Mouse (Mus musculus): Measurements from ENCODE around the gene Sfrp2.
A peak's percentile ranks its signal among the peaks of the same experiment; 100 is the strongest.

The Sfrp2 gene

DNA sequence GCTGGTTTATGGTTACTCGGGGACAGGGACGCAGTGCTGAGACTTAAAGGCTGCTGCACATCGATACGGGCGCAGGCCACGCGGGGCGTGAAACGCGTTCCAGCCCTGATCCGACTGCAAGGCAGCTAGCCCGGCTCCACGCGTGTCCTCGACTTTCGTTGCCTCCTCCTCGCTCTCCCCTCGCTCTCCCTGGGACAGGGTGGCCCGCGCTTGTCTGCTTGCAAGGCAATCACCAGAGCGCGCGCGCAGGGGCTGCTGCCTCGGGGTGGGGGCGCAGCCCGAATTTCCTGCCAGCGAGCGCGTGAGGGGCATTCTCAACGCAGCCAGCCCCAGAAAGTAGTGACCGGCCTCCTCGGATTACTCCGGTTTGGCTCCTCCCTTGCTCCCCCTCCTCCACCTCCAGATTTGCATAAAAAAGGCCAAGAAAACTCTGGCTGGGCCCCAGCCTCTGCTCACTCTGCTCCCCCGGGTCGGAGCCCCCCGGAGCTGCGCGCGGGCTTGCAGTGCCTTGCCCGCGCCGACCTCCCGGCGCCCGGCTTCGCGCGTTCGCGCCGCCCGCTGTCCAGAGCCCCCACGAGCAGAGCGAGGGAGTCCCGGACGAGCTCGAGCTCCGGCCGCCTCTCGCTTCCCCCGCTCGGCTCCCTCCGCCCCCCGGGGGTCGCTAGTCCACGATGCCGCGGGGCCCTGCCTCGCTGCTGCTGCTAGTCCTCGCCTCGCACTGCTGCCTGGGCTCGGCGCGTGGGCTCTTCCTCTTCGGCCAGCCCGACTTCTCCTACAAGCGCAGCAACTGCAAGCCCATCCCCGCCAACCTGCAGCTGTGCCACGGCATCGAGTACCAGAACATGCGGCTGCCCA, at the start of gene Sfrp2:
TSS of gene Sfrp2 (plus strand) at position 451 of the 855 bp plus-strand sequence.
- peak; percentile 24 to 61 for DNase-seq (ENCODE audit: low spot score in 2 of 2)

DNA sequence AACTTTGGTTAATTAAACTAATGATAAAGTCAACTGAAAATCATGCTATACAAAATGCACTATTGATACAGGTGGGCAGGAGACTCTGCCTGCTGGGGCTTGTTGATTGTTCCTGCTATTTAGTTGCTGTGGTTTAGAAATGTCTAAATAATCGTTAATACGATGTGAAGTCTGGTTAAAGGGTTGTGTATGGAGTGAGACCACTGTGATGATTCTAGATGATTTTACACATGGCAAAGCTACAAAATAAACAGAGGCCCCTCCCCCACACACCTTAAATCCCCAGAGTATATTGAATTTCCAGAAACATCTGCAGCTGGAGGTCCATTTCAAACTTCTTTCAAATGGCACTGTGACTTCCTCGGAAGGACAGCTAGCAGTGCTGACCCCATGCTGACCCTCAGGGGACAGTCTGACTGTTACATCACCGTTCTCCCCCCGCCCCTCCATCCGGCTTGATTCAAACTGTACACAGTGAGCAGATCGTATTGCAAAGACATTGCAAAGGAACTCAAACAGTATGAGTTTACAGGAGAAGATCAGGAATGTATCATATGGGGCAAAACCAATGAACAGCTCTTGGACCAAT, 48.4 kb upstream of the Sfrp2 start:
- DNase-seq (ENCODE audit: low spot score in 2 of 2) = no peak

DNA sequence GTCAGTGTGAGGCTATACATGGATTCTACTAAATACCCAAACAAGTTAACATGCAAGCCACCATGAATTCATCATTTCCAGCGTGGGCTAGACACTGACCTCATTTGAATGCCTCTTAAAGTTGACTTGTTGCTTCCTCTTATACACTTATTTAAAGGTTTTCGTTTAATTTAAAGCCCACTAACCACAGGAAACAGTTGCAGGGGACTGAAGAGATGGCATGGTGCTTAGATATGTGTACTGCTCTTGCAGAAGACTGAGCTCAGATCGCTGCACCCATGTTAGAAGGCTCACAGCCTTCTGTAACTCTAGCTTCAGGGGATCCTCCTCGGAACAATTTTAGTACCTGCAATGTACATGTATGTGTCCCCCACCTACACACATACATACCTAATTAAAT, 47.5 kb upstream of the Sfrp2 start:
- no peak for DNase-seq (ENCODE audit: low spot score in 2 of 2)

DNA sequence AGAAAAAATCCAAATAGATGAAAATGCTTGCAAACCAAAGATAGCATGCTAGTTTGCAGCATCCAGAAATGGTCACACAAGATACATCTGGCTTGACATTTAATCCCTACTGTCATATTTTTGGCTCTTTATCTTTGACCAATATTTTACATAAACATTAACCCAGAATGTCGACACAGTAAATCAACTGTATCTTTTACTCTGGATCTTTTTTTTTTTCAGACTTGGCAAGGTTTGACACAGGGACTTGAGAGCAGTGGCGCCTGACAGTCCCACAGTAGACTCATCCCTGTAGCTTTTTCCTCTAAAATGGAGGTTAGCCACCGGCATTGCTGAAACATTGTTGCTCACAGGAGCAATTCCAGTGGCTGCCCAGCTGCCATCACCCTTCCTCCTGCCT, 37.9 kb upstream of the Sfrp2 start:
- no peak for DNase-seq (ENCODE audit: low spot score in 2 of 2)

DNA sequence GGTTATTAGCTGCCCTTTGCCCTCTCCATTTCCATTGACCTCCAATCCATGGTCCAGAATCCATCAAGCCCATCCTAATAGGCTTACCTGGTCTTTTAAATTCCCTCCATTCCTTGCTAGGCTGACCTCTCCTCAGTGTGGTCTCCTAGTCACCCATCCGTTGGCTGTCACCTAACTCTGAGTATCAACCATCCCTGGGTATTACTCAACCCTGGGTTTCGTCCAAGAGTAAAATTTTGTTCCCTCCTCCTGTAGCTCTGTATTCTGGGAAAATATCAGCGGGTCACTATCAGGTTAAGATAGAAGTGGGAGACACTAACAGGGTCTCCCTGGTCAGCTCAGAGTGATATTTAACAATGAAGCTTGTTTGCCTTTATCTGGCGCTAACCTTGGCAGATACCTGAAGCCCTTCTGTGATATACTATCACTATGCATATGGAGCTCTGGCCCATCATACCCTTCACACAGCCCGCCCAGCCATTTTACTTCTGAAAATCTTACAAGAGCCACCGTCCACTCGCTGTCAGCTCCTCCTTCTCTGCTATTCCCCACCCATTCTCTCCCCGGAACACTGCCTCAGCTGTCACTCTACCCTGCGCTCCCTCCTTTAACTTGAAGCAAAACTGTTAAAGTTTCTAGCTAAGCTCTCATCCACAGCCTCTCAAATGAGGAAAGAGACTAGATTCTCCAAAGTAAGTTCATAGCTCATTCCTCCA, 37.3 kb upstream of the Sfrp2 start:
- no peak for DNase-seq (ENCODE audit: low spot score in 2 of 2)

DNA sequence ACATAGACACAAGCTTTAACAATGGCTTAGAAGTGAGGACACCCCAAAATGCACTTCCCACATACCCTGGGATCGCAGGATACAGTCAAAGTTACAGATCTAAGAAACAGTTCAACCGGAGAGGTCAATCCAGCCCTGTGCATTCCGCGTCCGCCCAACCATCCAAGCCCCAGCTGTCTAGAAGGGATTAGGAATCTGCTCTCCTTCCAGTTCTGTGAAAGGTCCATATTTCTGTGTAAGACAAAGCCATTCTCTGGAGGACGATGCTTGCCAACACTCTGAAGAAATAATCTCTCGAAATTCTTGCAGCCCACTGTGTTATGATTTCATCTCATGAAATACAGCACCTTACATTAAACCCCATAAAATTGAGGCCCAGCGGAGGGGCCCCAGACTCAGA, 32.1 kb upstream of the Sfrp2 start:
- no peak for DNase-seq (ENCODE audit: low spot score in 2 of 2)

DNA sequence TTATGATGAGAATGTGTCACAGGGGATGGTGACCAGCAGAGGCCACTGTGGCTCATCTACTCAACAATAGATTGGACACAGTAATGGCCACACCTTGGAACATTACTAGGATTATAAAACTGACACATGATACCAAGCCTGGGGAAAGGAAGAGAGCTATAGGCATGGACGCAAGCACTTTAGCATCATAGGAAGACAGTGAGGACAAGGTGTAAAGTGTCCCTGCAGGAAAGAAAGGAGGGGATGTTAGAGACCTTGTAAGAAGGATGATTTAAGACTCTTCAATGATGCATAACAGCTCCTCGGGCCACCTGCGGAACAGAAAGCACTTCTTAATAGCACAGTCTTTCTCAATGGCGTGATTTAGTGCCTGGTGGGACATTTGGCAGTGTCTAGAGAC, 29.1 kb upstream of the Sfrp2 start:
- no peak for DNase-seq (ENCODE audit: low spot score in 2 of 2)

DNA sequence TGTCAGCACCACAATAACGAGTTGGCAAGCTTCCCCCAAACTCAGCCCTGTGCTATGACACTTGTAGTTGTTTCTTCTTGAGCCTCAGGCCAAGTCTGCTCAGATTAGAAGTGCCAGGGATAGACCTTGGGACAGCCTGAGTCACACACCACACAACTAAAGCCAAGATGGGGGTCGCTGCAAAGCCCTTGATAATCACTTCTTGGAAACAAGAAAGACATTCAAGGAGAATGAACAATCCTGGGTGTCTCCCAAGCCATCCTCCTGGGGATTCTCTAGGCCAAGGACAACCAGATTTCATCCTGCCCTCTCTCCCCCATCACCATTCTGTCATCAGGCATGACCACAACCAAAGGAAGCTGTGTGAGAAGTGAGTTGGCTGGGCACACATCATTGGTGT, 25.9 kb upstream of the Sfrp2 start:
- DNase-seq (ENCODE audit: low spot score in 2 of 2) = no peak

DNA sequence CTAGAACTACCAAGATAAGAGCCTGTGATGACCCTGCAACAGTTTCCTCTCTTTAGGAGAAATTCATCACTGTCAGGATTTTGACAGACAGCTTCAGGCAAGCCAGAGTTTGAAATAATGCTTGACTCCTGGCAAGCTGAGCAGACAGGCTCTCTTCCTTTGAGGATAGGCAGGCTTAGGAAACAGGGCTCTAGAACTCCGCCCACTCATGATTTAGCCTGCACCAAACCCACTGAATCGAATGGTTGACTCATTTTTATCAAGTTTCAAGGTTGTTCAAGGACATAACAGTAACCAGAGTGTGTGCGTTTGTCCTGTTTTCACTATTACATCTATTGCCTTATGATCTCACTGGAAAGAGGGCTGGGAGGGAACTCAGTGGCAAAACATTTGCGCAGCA, 18.8 kb upstream of the Sfrp2 start:
- no peak for DNase-seq (ENCODE audit: low spot score in 2 of 2)

DNA sequence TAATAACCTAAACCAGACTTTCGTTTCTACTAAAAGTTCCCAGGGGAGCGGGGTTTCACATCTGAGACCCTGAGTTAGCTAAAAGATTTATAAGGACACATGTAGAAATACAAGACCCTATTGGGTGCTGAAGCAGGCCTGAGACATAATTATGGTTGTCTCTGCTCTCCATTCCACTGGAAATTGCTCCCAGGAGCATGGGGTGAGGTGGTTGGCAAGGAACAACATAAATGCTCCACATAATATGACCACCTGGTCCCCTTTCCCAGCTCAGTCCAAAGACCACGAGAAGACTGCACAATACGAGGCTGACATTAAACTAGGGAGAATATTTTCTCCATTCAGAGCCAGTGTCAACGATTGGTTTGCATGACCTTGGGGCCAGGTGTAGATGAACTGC, 18.2 kb upstream of the Sfrp2 start:
- DNase-seq (ENCODE audit: low spot score in 2 of 2) = no peak

DNA sequence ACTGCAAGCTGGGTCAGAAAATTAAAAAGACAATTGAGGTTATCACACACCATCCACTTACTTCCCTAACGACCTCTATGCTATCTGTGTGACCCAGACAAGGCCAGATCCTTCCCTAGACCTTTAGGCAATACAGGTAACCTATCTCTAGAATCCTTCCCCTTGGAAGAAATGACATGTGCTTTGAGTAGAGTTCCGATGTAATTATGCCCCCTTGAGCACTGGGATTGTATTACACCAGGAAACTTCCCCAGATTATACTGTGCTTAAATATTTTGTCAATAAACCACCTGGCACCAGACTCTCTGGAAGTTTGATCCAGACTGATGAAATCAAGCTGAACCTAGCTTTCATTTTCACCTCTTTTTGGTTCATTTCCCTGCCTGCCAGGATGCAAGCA, 14.5 kb upstream of the Sfrp2 start:
- DNase-seq (ENCODE audit: low spot score in 2 of 2) = no peak

DNA sequence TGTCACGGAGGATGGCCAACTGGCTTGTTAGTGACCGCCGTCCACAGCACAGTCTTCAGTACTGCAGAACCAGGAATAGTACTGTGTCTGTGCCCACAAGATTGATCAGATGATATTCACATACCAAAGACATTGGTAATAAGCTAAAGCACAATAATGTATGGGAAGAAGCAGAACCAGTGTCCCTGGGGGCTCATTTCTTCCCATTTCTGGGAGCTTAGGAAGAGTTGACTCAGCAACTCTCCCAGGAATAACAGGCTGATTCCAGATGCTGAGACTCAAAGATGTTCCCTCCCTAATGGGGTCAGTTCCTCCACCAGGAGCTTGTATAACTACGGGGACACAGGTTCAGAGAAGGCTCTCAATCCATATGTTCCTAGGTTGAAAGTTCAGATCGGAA, 13.9 kb upstream of the Sfrp2 start:
- no peak for DNase-seq (ENCODE audit: low spot score in 2 of 2)

DNA sequence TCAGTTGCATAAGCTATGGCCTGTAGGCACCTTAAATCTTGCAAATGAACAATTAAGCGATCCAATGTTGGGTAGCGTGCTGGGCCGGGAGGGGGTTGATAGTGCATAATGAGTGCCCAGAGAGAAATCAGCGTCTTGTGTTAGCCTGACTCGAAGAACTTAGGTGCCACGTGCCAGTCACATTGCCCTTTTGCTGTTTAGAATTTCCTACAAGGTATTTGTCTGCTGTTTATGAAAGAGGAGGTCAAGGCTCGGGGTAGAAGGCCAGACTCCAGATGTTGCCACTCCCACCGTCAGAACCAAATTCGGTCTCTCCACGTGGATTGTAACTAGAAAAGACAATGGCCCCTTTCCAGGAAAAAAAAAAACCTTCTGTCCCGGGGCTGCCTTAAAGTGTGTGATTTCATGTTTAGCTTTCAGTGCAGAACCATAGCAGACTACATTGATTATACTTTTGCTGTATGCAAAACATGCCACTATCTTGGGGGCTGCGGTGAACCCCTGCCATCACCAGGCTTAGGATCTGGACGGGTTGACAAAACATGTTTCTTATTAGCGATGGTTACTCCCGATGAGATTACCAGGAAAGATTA, 11.0 kb upstream of the Sfrp2 start:
- DNase-seq (ENCODE audit: low spot score in 2 of 2) = no peak

DNA sequence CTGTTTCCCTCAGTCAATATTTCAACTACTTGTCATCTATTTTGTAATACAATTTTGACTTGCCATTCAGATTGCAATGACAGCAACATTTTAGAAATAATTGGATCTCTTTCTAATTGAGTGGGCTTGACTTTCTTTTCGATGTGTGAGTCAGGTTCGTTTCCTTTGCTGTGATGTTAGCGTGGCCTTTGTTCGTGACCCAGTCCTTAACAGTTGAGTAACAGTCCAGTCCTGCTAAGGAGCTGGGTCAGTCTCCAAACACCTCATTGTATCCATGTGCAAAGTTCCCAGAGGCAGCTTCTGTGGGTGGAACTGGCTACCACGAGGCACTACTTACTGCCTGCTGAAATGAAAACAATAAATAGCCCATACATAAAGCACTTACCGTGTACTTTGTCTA, 10.5 kb upstream of the Sfrp2 start:
- DNase-seq (ENCODE audit: low spot score in 2 of 2) = no peak

DNA sequence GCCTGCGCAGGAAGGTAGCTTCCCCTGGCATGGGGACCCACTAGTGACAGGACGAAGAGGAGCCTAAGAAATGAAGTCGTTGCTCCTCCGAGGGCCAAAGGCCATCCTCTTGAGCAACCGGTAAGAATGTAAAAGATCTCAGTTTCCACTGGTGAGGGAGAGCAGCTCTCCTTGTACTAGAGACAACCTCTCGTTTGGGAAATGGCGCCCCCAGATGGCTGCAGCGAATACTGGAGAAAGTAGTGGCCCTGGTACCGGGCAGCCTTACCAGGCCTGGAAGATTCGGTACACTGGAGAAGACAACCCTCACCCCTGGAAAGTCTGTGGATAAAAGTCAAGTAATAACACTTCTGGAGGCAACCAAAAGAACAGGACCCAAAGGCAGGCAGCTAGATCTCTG, 3.8 kb upstream of the Sfrp2 start:
- peak in 1 of 2 experiments; percentile 19 for DNase-seq (ENCODE audit: low spot score in 2 of 2)

DNA sequence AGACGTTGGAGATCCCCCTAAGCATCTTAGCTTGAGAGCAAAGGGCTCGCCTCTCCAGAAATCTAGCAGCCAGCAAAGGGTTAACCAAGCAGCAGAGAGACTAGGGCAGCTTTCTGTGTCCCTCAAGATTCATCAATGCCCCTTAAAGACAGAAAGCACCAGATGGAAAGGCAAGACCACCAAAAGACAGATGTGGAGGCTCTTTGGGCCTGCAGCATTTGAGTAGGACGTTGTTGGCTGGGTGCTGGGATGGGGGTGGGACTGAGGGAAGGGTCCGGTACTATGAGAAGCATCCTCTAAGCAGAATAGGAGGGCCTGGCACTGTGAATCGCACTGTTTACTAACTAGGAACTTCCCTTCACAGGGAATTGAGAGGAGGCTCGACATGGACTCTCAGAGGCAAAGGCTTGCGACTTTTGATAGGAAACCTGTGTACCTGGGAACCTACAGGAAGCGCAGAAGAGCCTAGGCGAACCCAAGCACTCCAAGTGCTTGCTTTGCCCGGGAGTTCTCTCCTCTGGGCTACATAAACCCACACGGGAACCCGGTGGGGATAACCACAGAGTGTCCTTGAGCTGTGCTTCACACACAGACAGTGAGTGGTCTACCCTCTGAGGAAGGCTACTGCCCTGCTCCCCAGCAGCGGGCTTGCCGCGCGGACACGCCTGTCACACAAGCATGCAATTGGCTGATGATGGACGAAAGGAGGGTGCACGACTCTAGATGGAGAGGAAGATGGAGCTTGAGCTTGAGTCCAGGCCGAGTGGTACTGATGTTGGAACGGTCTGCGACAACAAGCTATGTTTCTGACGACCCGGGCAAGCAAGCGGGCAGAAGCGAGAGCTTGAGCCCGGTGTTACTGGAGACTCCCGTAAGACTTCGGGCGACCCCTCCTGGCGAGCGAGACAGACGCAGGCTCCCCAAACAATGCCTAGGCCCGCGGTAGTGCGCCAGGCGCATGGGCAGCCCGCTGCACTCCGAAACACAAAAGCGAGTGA, 2.3 kb upstream of the Sfrp2 start:
- peak; percentile 78 to 88 for DNase-seq (ENCODE audit: low spot score in 2 of 2)

DNA sequence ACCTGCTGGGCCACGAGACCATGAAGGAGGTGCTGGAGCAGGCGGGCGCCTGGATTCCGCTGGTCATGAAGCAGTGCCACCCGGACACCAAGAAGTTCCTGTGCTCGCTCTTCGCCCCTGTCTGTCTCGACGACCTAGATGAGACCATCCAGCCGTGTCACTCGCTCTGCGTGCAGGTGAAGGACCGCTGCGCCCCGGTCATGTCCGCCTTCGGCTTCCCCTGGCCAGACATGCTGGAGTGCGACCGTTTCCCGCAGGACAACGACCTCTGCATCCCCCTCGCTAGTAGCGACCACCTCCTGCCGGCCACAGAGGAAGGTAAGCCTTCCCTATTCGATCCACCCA, 577 bp downstream of the Sfrp2 start:
- DNase-seq (ENCODE audit: low spot score in 2 of 2) = peak in 1 of 2 experiments; percentile 37

DNA sequence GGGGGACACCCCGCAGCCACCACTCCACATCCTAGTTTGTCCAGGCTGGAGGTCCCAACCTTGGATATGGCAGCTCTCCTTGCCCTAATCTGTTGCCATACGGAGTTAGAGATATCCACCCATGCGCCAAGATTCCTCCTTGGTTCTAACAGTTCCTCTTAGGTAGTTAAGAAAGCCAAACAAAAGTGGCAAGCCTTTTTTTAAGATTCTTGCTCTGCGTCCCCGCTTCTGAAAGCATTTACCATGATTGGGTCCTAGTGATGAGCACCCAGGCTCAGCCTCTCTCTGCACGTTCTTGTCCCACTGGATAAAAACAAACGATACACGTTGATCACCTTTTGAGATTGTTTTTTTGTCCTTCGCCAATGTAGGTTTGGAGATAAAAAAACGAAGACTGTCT, 1.0 kb downstream of the Sfrp2 start:
- DNase-seq (ENCODE audit: low spot score in 2 of 2) = no peak

DNA sequence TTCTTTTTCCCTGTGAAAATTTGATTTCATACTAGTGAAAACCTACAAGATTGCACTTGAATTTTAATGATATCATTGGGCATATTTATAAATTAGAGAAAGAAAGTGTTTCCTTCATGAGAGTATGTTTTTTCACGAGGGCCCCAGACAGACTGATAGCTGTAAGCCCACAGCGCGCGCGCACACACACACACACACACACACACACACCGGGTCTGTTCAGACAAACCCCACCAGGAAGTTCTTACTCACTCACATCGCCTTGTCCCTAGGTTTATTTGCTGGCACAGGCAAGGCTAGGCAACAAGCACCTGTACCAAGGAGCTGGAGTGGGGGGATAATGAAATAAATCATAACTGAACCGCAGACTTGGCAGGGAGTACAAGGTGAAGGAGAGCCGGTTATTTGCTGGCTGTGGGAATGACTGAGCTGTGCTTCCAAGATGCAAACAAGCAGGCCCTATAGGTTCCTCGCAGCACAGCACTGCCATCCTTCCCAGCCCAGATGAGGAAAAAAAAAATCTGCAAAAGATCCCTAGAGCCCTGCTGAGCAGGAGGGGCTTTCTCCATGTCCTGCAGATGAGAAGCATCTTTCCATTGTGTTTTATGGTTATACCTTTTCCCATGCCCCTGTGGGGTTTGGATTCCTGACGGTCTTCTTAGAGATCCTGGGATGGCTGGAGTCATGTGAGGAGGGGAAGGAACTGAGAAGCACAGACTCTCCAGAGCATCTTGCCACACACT, 2.3 kb downstream of the Sfrp2 start:
- no peak for DNase-seq (ENCODE audit: low spot score in 2 of 2)

DNA sequence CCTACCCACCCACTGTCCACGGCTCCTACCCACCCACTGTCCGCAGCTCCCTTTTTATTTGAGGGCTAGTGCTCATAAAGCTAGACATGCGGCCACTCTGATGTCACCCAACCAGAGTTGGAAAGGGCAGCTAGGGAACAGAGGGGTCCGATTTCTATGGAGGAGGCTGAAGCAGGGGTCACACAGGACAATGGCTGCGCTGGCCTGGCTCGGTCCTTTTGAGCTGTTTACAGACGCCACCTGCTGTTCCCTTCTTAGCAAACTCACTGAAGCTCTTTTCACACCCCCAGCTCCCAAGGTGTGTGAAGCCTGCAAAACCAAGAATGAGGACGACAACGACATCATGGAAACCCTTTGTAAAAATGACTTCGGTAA, 2.9 kb downstream of the Sfrp2 start:
- peak in 1 of 2 experiments; percentile 11 for DNase-seq (ENCODE audit: low spot score in 2 of 2)
